Mouse (Mus musculus): ENCODE measurements at regions not wholly inside any gene's neighbourhood (a gene's known extent, or its start where the extent isn't known, plus 50 kb on each side); places are given as distances from the start of the nearest gene placed in this dataset.
A peak's percentile ranks its signal among the peaks of the same experiment; 100 is the strongest.

DNA sequence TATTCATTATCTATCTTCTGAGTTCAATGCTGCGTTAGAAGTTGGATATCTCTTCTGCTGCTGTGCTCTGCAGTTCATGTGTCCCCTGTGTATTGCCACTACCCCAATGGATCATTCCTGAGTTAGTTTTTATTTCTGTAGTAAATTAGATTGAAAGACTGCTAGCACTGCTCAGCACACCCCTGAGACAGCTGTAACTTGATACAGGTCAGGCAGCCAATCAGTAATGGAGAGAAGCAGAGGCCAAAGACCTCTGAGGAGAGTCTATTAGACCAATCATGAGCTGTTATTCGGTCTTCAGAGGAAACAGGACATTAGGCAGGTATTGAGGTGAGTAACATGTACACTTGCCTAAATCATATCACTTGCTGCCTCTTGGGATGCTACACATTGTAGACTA, 837.5 kb upstream of the Chordc1 start:
- no peak for DNase-seq

DNA sequence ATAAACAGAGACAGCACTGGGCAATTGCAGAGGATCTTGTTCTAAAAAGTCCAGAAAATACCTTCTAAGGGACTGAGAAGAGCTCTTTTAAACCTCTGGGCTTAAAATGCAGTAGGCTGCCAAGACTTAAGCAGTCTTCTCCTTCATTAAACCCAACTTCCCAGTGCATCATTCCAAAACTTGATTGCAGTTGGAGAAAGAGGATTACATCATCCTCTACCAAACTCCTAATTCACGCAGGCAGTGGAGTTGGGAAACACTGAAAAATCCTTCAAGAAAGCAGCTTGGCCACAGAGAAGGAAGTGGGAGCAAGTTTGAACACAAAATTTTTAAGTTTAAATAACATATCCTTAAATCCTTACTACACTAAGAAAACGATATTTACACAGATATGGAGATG, 825.5 kb upstream of the Chordc1 start:
- DNase-seq, result no peak

DNA sequence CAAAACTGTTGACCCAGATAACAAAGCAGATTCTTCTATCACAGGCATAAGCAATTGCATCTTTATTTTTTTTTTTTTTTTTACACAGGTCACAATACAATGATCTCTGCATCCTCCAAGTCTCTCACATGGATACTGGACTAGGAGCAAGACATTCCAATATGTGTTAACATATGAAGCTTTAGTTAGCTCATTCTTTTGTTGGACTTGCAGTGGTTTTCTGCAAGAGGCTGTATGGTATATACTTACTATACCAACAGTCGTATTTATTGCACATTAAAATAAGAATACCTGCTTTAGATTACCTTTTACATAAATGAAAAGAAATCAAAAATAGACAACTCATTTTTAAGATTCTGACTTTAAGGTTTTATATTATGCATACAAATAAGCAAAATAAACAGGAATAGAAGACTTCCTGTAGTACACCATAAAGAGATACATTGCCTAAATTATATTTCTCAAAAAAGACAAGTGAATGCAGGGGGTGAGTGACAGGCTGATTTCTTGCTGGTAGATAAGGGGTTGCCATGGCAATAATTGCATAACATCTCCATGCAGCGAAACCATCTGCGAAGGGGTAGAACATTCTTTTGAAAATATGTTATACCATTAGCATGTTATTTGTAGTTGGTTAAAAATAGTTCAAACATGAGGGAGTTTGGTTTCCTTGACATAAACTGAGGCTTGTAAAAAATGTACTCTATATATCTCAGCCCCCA, 807.1 kb upstream of the Chordc1 start:
- DNase-seq, result peak; percentile 19 to 30

DNA sequence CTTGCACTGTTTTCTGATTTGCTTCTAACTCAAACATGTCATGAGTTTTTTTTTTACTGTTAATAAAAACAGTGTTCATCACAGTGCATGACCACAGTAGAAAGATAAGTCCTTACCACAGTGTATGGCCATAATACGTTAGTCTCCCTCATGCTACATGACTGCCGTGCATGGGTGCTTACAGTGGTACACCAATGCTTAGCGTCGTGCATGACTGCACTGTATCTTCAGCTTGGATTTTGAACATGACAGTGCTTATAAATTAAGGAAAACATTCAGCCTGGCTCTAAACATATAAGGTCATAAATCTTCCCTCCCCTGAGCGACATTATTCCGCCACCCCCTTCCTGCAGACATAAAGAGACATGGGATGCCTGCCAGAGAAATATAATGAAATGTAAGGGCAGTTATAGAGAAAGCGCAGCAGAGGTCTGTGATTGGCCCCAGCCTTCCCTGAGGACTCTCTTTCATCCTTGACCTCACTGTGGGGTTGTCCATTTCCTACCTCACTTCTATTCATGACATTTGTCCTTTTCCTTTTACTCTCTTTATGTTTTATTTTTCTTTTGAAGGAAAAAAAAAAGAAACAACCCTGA, 791.7 kb upstream of the Chordc1 start:
- no peak for DNase-seq

DNA sequence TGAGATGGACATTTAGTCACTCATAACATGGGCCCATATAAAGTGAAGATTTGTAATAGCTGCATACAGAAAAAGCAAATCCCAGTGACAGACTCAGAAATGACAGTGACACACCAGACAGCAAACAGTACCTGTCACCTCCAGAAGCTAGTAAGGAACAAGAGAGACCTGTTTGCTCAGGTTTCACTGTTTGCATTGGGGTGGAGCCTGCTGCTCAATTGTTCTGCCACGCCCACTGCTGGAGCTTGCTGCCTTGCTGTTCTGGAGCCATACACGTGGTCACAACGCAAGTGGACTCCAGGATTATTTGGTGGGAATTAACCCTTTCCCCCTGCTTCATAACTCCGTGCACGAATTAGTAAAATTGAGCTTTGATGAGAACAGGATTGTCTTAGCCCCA, 783.2 kb upstream of the Chordc1 start:
- no peak for DNase-seq

DNA sequence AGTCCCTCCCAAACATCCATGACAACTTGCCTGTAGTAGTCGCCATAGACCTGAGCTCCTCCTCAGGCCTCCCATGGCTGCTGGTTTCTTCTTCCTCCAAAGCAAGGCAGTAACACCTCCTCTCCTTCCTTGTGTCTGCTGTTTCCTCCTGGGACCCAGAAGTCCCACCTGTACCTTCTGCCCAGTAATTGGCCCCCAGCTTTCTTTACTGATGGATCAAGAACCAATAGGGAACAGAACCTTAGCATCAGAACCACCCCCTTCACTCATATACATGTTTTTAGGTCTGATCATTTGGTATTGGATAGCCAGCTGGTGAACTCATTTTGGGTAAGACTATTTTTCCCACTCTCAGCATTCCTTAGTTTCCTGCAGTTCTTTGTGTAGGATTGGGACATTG, 735.7 kb upstream of the Chordc1 start:
- no peak for DNase-seq

DNA sequence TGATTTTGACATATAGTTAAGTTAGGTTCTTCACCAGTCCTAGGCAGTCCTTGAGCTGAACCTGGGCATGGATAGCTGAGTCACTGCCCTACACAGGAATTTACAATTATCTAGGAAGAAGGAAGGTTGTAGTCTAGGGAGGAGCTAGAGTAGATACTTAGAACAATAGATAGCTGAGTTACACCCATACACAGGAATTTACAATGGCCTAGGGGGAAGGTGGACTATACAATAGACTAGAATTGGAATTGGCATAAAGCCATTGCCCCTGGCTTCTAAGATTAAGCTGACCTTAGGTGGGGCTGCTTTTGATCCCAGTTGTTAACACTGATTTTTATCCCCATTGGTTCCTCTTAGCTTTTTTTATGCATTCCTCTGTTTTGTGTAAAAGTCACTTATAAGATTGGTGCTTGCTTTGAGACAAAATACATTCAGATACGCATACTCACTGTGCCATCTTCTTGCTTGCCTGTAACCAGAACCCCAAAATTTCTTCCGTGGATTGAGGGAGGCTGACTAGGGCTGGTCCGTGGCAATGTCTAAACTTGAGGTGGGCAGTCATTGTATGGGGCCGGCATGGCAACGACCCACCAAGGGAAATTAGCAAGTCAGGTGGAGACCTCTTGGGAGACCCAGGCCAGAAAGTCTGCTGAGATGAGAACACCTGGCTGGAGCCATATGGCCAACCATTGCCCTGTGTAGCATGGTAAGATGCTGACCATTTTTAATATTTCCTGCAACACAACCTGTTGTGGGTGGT, 734.1 kb upstream of the Chordc1 start:
- no peak for DNase-seq

DNA sequence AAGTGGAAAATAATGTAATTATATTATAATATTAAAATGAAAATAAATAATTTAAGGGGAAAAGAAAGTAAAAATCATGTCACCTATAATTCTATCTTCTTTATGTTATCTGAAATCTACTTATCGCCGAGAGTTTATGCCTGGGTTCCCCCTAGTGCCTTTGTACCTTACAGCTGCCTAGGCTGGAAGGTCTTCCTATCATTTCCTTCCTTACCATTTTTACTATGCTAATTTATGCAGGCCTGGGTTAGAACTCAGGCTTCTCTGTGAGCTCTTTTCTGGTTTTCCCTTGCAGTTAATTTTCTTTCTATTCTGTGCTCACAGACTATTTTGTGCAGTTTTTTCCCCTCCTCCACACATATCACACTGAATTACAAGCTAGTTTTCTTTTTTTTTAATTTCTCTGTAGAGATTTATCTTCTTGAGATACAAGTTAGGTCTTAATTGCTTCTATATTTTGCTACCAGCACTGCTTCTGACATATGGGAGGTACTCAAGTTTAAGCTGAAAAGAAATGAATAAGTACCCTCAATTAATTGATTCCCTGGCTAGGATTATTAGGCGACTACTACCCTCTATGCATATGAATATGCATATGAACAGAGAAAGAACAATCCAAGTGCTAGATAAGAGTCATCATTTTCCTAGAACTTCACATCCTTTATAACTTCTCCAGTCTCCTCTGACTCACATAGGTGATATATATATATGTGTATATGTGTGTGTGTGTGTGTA, 724.0 kb upstream of the Chordc1 start:
- DNase-seq, result no peak

DNA sequence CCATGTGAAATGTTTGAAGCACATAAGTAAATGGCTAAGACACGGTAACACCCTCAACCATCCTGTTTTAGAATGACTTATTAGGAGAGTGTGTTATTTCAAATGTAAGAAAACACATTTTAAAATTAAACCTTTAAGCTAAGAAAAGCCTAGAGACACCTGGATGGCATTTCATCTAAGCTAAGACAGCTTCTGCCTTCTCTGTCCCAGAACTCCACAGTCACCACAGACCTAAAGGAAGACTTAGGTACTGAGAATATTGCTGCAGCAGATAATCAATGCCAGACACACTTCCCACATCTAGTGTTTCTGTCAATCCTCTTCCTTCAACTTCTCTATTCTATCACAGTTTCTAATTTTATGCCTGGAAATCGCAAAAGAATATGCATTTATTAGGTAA, 704.4 kb upstream of the Chordc1 start:
- no peak for DNase-seq

DNA sequence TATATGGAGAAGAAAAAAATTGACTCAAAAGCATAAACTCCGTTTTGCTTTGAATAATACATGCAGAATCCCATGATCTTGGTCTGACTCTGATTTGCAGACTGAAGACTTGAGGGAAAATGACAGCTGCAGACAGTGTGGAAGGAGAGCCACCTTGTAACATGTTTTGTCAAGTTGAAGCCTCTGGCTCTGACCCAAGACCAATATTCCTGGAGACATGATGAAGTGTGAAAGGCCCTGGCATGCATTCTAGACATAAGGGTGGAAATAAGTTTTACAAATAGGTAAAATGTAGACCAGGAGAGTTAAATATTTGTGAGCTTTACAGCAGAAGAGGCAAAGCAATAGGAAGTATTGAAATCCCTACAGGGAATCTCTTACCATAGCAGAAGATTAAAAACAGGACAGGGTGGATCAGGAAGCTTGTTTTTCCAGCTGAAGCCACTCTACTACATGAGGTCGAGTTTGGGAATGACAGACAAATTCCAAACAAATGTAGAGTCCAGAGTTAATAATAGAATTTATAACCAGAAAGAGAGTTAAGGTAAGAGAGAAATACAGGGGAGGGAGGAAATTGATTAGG, 703.9 kb upstream of the Chordc1 start:
- no peak for DNase-seq

DNA sequence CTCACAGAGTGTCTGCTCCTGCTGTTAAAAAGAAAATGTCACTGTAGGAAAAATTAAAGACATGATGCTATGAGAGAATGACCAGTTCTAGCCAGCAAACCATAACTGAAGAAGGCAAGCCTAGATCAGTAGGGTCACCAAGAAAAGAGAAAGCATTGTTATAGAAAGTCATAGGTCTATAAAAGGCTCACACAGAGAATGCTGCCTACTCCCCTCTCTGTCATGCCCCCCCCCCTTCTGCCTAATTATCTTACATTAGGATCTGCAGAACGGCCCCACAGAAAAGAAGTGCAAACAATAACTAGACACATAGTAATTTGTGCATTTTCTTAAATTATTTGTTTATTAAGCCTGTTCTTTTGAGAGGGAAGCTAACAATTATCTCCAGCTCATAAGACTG, 680.8 kb upstream of the Chordc1 start:
- no peak for DNase-seq

DNA sequence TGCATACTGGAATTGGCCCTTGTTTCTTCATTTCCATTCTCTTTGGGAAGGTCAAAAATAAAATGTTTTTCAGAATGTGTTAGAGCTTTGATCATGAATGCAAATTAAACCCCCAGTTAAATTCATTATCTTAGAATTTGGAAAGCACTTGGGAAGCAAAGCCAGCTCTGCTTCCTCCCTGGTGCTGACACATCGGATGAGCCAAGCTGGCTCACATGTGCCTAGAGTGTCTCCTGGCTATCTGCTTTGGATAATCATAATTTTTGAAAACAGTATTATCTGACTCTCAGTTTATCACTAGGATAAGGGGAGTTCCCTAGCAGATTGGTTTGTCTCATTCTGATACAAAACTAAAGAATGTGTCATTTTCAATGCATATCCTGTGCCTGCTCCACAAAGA, 649.4 kb upstream of the Chordc1 start:
- DNase-seq, result peak in 1 of 2 experiments; percentile 2

DNA sequence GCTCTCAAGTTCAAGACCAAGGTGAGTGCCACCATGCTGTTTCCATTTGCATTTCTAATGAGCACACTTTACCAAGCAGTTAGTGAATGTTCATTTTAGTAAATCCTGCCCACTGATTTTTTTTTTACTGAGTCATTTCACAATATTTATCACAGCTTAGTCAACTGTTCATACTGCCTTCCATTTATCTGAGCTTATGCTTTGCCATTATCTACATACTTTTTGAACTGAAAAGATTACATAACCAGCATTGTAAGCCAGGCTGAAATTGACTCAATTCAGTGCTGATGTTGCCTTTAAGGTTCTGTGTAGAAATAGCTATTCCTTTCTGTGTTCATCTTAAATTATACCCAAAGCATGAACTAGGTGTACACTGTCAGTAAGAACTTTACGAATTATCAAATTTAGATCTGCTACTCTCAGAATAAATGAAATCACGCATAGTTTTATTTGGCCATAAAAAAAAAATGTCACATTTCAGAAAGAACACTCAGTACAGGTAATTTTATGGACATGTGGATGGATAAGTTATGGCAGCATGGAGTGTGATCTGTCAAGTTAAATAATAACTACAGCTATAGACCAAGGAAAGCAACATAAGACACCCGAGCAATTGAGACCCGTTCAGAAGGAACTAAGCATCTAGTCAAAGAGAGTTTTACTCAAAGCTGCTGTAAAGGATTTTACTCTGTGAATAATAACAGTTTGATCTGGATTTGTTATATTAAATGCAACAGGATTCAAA, 645.9 kb upstream of the Chordc1 start:
- DNase-seq, result no peak

DNA sequence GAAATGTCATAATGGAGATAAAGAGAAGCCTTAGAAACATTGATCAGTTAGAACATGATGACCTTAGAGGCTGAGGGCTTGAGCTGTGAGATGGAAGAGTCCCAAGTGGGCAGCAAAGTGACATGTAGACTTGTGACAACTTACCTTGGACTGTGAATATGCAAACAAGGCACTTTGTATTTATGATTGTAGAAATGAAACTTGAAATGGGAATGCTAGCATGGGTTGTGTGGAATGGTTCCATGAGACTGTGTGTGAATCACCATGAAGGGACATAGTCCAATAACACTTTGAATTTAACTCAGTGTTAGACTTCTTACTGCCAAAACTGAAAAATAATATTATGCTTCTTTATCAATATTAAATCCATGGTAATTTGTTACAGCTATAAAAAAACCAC, 638.1 kb upstream of the Chordc1 start:
- no peak for DNase-seq

DNA sequence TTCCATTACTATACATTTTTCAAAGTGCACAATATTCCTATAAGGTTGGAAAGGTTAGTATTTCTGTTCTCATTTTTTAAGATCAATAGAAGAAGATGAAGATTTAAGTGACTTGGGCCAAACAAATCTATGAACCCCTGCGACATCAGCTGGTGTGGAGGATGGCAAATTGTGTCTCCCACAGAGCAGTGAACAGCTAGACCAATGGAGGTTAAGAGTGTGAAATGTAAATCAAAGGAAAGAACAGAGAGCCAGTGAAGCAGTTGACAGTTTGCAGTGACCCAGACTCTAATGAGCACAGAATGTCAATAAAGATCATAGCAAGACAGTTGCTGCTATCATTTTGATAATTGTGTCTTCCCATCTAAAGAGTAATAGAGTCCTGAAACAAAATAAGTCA, 627.8 kb upstream of the Chordc1 start:
- DNase-seq, result no peak

DNA sequence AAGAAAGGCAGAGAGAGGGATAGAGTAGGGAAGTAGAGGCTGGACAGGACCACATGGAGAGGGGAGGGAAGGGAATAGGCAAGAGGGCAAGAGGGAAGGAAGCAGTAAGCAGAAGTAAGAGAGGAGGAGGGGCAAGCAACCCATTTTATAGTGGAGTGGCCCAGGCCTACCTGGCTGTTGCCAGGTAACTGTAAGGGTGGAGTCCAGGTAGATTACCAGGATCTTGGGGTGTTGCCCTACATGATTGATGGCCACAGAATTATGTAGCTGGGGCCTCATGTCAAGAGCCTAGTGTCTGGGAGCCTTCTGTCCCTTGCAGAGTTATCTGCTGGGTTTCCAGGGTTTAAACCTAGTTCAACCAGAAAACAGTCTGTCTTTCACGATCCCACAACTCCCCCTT, 623.7 kb upstream of the Chordc1 start:
- no peak for DNase-seq

DNA sequence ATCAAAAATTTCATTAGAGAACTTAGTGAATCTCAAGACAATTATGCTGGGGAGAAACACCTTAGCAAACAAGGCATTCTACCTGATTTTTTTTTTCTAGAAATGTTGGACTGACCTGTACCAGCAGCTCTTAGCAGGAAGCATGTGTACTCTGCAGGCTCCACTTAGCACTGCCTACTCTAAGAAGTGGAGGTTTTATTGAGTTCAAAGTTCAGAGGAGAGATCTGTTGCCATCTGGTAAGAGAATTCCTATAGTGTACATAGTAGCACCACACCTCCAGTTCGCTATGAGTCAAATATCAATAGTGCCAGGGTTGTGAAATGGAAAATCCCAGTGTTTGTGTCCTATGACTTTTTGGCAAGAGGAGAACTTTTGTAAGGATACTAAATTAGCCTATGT, 616.4 kb upstream of the Chordc1 start:
- no peak for DNase-seq

Measured in layer of hippocampus, postnatal 36 days (tissue).